Mouse (Mus musculus) cerebral cortex, adult 2 months (tissue): ENCODE results near the gene Hes3.

Experiments
- WGBS: fragments of 180-500 bp; shearing (Covaris S2); methylation state at CpG from one replicate; pipeline ENCODE4 v1.1.7; 2018; 5-methylcytosine and 5-hydroxymethylcytosine counted together

Hes3 gene

GRCm38 (mm10) chr4:152257070-152257469, 34.4 kb downstream of the Hes3 start:
- 16% methylated on average over 6 of the region's 6 CpGs for WGBS

GRCm38 (mm10) chr4:152253183-152253759, 38.2 kb downstream of the Hes3 start:
- WGBS, result 65% methylated on average over 9 of the region's 9 CpGs

GRCm38 (mm10) chr4:152250615-152251014, 40.8 kb downstream of the Hes3 start:
- 89% methylated on average over 6 of the region's 6 CpGs for WGBS

DNA sequence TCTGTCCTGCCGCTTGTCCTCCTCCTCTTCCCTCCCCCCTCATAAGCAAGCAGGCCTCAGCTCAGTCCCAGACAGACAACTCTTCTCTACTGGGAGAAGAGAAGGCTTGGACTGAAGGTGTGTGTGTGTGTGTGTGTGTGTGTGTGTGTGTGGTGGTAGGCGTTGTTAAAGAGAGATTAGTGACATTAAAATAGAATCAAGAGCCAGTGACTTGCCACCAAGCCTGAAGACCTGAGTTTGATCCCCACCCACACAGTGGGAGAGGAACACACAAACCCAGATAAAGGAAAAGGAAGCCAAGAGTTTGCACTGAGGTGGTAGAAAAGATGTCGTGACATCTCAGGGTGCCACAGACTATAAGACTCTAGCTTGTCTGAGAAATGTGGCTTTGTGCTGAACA, 44.3 kb downstream of the Hes3 start:
- WGBS, result 51% methylated on average over 3 of the region's 3 CpGs

- 35% methylated on average over 6 of the region's 6 CpGs for WGBS
These were observed 45.5 kb downstream of the Hes3 start for GRCm38 (mm10) chr4:152246011-152246410.

GRCm38 (mm10) chr4:152244545-152245522, 46.6 kb downstream of the Hes3 start:
- 59% methylated on average over 11 of the region's 11 CpGs for WGBS

GRCm38 (mm10) chr4:152243969-152244368, 47.5 kb downstream of the Hes3 start:
- 84% methylated on average over 8 of the region's 8 CpGs for WGBS

- 56% methylated on average over 9 of the region's 9 CpGs for WGBS
These were observed 48.1 kb downstream of the Hes3 start for GRCm38 (mm10) chr4:152243241-152243891.

GRCm38 (mm10) chr4:152239974-152240373, 51.5 kb downstream of the Hes3 start:
- 49% methylated on average over 4 of the region's 4 CpGs for WGBS
